Mouse (Mus musculus): ENCODE data around the gene Hrh3.
A peak's percentile ranks its signal among the peaks of the same experiment; 100 is the strongest.

The Hrh3 gene

DNA sequence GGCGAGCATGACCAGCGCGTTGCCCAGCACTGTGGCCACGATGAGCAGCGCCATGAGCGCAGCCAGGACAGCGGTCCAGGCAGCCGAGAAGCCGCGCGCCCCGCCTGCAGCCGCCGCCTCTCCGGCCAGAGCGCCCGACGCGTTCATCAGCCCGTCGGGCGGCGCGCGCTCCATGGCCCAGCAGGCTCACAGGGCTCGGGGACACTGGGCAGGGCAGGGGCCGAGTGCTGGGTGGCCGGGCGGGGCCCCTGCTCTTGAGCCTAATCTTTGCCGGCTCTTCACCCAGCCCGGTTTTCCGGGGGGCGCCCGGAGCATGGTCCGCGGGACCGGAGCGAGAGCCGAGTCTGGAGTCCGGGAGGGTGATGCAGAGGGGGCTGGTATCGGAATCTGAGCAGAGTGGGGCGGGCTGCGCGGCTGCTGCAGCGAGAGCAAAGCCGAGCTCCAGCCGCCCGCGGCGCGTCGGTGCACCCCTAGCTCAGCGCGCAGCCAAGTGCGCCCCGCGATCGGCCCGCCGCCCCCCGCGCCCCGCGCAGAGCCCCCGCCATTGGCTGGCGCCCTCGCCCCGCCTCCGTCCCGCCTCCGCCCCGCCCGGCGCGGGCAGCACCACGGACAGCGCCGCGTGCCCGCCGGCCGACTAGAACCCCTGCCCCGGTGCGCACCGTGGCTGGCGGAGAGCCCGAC lies at the start of gene Hrh3:
Gene Hrh3, minus strand, starts transcription at position 511 of the 681 bp plus-strand sequence.
- peak; percentile 52 for DNase-seq (ENCODE audit: low spot score)

DNA sequence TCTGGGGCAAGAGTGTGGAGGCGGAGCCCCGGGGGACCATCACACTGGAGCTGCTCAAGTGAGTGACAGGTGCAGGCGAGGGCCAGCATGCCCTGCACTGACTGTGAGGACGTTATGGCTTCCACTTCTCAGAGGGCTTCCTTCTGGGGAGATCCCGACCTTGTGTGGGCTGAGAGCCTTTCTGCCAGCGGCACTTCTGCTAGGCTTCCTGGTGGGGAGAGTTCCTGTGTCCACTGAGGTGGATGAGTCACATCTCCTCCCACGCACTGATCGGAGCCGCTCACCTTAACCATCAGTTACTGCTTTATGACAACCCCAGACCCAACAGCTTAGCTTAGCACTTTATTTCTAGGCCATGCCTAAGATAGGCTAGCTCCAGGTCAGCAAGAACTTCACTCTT lies 44.3 kb upstream of the Hrh3 start:
- DNase-seq (ENCODE audit: low spot score): no peak

DNA sequence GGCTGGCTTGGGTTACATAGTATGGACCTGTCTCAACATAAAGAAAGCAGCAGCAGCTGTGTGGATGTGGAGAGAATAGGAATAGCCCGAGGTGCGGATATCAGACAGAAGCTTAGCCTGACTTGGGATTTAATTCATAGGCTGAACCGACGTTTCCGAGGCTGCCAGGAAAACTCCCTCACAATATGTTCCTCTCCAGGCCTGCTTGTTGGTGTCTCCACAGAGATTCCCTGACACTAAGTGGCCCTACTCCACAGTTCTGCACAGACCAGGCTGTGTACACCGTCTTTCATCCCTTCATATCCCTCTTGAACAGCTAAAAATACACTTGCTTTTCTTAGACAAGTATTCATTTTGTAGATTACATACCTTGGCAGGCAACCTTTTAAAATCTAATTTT lies 43.1 kb upstream of the Hrh3 start:
- no peak for DNase-seq (ENCODE audit: low spot score)

DNA sequence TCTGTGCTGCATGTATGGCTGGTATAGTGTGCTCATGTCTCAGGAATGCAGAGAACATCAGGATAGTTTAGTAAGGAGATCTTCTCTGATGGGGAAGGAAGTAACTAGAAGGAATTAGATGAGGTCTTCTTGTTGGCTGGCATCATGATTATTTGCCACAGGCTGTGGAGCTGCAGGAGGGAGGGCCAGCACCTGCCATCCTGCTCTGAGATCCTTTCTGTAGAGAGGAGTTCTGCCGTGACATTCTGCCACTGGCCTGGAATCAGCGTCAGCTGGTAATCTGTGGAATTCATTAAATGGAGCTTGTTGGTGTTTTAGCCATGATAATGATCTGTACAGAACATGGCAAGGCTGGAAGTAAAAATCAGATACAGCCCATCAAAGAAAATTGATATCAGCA lies 41.8 kb upstream of the Hrh3 start:
- no peak for DNase-seq (ENCODE audit: low spot score)

DNA sequence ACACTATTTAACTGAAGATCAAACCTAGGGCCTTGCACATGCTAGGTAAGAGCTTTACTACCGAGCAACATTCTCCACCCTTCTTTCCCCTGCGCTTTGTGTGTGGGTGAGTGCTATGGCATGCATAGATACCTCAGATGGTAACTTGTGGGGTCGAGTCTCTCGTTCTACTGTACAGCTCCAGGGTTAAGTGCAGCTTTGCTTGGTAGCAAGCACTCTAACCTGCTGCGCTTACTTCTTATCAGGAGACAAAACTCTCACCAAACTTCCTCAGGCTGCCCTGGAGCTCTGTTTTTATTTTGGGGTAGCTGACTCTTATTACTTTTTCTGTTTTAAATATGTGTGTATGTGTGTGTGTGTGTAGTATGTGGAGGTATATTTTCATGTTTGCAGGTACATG lies 31.1 kb upstream of the Hrh3 start:
- DNase-seq (ENCODE audit: low spot score): no peak

DNA sequence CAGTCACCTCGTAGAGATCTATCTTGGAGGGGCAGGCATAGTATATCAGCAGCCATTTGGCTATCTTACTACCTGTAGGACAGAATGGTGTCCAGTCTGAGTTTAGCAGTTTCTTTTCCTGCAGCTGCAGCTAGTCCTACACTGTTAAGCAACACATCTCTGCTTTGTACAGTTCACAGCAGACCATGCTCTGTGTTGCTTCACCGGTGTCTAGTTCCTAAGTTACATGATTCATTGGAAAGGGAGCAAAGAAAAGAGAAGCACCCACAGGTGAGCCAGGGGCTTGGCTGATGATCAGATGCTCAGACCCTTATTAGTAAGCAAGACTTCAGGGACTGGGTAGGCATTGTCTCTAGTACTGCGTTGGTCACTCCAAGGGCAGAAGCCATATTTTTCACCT lies 29.6 kb upstream of the Hrh3 start:
- DNase-seq (ENCODE audit: low spot score): no peak

DNA sequence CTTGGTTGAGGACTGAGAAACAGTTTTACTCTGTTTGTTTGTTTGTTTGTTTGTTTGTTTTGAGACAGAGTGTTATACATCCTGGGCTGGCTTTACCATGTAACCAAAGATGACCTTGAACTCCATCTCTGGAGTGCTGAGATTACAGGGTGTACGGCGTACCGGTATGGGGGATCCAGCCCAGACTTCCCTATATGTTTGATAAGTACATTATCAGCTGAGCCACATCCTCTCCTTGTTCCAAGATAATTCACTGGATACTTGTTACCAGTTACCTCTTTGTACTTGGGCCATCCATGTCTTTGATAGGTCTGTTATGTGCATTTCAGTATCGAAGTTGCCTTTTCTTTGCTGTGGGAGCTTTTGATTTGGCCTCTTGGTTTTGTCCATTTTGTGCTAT lies 28.9 kb upstream of the Hrh3 start:
- DNase-seq (ENCODE audit: low spot score): no peak

DNA sequence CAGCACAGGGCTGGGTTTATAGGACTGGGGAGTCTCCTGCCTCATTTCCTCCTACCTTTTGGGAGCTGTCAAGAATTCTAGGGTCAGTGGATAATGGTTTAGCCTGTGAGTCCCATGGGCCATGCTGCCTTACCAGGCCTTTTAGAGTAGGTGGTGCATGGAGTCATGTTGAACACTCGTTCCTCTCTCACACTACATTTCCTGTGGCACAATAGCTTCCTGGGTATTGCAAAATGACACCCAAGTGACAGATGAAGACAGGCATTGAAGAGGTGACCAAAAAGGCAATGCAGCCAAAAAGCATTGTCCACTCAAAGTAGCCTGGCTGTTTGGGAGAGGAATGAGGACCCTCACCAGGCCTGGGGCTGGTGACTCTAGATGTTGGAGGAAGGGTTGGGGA lies 23.4 kb upstream of the Hrh3 start:
- DNase-seq (ENCODE audit: low spot score): no peak

DNA sequence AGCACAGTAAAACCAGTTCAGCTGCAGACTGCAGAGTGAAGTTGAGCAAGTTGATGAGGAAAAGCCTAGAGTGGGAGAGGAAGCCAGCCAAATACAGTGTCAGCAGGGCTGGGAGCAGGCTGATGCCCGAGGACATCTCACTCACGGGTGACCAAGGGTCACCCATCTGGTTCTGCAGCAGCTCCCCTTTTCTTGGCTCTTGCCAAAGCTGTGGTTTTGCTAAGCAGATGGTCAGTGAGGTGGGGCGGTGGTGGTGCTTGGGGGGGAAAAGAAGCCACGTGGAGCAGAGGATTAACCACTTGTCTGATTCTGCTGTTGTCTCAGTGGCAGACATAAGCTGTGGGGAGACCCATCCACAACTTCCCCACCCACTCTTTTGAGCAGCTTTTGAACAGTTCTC lies 21.9 kb upstream of the Hrh3 start:
- DNase-seq (ENCODE audit: low spot score): peak; percentile 40

DNA sequence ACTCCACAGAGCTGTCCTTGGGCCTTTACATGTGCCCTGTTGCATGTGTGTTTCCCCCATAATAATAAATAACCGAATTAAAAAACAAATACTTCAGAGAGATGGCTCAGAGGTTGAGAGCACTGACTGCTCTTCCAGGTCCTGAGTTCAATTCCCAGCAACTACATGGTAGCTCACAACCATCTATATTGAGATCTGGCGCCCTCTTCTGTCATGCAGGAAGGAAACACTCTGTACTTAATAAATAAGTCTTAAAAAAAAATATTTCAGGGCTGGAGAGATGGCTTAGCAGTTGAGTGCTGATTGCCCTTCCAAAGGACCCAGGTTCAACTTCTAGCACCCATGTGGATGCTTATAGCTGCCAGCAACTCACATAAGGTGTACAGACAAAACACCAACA lies 19.9 kb upstream of the Hrh3 start:
- DNase-seq (ENCODE audit: low spot score): no peak

DNA sequence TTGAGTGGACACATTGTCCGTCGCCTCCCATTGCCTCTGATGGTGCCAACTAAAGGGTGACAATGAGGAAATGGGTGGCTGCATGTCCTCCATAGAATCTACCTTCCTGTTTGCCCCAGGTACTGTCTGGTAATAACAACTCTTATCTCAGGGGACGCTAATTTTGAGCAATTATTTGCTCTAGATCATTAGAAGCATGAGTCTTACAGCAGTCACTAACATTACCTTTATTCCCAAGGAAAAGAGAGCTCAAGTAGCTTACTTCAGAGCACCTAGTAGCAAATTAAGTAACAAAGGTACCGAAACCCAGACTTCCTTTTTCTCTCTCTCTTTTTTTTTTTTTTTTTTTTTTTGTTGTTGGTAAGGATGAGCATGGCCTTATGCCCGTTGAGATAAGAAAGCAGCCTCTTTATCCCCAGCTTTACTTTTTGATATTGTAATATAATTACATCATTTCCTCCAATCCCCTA lies 16.0 kb upstream of the Hrh3 start:
- DNase-seq (ENCODE audit: low spot score): no peak

DNA sequence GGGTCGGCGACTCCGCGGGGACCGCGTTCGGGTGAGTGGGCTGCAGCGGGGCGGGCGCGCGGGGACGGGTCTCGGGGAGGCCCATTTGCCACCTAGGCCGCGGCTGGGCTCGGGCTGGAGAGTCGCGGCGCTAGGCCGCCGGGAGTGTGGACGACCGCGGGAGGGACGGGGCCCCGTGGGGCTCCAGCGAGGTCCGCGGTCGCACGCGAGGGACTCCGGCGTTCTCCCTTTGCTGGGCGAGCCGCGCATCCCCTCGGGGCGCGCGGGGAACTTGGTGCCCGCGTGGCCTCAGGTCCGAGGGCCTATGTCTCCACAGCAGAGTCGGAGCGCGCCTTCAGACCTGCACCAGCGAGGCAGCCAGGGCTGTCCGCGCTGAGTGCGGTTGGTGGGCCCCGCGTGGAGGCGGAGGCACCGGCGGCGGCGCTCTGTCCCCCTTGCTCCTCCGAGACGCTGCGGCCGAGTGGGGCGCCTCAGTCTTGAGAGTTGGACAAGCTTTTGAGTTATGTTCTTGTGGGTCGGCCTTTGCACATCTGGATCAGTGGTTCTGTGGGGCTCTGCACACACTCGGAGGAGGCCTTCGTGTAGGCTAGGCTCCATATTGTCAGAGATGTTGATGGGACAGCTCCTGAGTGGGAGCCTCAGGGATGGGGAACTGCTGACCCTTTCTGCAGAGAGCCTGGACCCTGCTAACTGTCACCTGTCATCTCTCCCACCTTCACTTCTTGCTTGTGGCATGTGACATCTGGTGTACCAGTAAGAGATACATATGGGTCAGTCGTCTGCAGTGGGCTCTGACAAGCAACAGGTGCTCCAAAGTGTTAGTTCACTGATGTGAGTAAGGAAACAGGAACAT lies 15.4 kb upstream of the Hrh3 start:
- no peak for DNase-seq (ENCODE audit: low spot score)

DNA sequence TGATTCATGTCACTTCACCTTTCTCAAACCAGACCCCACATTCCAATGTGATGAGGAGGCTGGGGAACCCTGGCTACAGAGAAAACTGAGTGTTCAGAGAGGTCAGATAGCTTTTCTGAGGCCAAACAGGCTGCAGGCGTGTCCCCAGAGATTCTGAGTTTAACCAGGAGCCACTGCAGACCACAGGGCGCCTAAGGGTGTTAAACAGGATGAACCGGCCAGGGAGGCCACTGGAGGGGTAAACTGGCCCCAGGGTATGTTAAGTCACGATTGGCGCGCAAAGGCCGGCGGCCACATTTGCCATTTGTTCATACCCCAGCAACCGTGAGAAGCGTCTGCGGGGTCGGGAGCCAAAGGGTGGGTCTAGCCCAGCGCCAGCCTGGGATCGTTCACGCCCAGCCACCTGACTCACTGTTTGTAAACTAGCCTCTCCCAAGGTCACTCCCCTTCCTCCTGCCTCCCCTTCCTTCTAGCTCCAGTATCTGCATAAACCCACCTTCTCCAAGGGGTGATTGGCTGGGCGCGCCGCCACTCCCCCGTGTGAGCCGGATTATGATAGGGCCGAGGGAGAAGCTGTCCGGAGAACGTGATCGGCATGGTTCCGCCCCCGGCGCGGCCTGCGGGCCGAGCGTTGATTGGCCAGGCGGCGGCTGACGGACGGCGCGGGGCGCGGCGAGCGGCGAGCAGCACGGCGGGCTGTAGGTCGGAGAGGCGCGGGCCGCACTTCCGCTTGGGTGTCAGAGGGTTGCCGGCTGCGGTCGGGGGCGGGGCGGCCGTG lies 14.6 kb upstream of the Hrh3 start, which contains the start of gene Osbpl2:
Gene Osbpl2, plus strand, starts transcription at position 646 of the 778 bp plus-strand sequence.
- peak; percentile 100 for DNase-seq (ENCODE audit: low spot score)

DNA sequence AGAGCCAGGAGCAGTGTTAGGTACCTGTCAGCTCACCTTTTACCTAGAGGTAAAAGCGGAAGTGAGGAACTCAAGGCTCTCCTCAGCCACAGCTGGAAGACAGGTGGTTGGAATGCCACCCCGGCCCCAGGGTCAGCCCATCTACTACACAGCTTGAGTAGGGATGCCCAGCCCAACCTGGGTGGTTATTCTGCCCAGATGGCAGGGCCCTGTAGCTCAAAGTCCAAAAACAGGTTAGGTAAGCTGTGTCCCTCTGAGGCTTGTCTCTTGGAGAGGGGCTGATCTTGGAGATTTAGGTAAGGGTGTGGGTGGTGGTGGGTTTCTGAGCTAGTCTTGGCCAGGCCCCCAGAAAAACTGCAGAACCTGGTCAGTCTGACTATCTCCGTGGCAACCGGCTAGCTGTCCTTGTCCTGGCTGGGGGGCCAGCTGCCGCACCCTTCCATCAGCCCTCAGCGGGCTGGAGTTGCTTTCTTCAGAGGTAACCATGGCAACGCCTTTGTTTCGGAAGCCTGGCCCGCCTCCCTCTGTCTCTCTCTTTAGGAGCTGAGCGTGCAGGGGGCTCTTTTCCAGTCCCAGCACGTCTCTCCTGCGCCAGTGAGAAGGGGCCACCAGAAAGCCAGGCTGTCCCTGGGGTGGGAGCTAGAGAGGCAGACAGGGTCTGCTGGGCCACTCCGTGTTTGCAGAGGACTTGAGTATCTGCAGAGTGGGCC lies 13.4 kb upstream of the Hrh3 start:
- DNase-seq (ENCODE audit: low spot score): peak; percentile 48

DNA sequence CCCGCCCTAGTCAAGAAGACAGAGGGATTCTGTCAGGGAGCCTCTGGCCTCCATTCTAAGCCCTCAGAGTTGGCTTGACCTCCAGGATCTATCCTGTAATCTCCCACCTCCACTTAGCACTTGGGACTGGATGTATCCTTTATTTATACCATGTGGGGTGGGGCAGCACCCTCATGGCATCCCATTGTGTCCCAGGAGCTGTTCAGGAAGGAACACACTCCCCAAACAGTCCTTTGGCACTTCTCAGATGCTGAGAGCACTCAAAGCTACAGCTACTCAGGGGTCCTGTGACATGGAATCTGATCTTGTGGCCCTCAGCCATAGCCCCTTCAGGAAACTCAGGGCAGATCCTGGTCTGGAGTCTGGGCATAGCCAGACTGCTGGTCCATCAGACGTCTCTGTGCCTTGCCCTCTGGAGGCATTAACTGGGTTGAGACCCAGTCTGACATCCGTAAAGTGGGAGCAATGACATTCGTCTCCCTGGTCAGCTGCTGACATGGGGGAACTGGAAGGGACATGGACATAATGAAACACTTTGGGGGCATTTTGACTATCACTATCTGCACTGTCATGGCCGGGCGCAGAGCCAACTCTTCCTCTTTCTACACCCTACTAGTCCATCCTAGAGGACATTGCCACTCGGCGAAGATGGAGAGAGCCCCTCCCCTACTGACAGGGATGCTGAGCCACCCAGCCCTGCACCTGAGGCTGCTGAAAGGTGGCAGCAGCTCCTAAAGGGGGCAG lies 12.6 kb upstream of the Hrh3 start:
- no peak for DNase-seq (ENCODE audit: low spot score)

DNA sequence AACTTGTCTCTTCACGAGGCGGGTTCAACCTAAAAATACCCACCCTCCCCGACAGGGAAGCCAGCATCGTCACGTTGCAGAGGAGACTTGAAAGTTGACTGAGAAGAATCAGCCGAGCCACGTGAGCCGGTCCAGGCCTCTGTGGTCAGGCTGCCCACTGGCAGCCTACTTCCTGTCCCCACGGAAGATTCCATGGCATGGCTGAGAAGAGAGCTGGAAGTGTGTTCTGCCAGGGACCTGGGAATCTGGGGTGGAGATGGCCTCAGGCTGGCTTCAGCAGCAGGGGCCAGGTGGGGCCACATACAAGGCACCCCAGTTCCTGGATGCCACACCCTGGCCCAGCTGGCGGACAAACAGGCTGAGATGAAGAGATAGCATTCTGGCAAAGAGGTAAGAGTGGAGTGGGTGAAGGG lies 11.8 kb upstream of the Hrh3 start:
- no peak for DNase-seq (ENCODE audit: low spot score)

DNA sequence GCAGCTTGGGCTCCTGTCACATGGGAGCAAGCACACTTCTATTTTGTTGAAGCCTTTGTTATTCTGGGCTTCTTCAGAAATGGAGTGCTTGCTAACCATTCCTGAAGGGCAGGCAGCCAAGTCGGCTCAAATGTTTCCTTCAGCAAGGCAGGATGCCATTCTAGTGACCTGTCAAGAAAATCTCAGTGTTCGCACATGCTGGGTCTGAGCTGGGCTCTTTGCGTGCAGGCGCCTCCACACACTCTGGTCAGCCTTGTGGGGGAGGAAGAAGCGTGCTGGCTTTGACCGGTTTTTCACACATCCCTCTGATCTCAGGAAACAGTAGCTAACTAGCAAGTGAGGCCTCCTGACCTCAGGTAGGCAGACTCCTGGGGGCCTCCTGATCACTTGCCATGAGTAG lies 11.0 kb upstream of the Hrh3 start:
- DNase-seq (ENCODE audit: low spot score): no peak

DNA sequence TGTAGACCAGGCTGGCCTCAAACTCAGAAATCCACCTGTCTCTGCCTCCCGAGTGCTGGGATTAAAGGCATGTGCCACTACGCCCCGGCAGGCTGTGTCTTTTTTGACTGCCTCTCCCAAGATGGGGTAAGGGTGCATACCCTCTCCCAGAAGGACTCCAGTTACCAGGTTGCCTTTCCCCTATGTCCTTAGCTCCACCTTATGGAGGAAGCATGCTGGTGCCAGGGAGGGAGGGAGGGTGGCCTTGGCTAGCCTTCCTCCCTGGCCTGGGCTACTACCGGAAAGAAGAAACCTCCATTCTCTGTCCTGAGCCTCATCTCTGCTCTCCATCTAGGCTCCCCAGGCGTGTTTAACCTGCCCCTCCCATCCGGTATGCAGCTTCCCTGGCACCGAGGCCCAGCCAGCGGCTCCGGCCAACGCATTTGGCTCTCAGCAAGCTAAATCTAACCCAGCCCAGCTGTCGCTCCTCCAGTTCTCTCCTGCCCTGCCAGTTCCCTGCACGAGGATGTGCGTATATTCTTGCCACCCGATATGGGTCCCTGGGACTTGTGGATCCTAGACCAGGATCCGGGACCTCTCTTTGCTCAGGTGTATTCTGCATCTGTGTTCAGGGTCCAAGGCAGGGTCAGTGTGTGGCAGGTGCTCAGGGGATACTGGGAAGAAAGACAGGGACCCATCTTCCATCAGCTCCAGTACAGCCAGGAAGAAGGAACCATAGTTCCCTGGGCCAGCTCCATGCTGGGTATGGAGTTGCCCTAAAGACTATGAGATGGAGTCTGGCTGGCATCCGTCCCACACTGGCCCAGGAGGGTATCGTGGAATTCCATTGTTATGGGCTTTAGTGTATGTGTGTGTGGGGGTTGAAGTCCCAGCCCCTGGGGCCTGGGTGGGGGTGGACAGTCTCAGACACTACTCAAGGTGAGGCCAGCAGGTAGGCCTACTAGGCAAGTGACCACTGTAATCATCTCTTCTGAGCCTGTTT lies 9.9 kb upstream of the Hrh3 start:
- DNase-seq (ENCODE audit: low spot score): no peak

DNA sequence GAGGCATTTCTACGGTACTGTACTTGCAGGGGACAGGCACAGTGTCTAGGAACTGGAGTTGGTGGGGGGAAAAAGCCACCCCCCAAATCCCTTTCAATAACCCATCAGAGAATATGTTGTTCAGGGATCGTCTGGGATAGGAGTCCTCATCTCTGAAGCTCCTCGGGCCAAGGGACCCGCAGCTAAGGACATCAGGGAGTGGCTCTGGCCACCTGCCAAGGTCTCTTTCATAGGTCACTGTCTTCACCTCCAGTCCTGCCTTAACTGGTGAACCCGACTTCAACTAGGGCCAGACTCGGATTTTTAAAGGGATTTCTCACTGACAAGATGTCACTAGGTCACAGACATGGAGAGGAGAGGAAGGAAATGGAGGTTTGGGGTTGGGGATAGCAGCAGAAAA lies 4.0 kb upstream of the Hrh3 start:
- DNase-seq (ENCODE audit: low spot score): no peak

DNA sequence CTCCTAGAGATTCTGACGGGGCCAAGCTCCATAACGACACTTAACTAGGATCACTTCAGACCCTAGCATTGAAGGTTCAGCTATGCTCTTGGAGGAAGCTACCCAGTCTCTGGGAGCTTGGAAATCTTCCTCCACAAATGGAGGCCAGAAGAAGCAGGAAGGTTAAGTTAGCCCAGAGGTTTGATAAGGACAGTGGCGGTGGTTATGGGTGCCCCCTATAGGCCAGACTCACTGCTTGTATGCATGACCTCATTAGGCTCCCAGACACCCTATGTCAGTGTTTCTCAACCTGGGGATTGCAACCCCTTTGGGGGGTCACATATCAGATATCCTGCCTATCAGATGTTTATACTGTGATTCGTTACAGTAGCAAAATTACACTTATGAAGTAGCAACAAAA lies 2.8 kb upstream of the Hrh3 start:
- no peak for DNase-seq (ENCODE audit: low spot score)
